Mouse (Mus musculus): ENCODE data around the gene Serpina3k.

- TF ChIP-seq CTCF (conservative IDR thresholded peaks at IDR 0.05; ENCODE audit: insufficient read depth, insufficient read length, low read depth, low read length) (no peak), POLR2A (IDR thresholded peaks at IDR 0.05; ENCODE audit: low read depth, low read length) (no peak)
Observed at GRCm38 (mm10) chr12:104347091-104347490, 8.8 kb downstream of the Serpina3k start.
